Mouse (Mus musculus): ENCODE measurements at regions not wholly inside any gene's neighbourhood (a gene's known extent, or its start where the extent isn't known, plus 50 kb on each side); places are given as distances from the start of the nearest gene placed in this dataset.

- TF ChIP-seq CTCF (IDR thresholded peaks at IDR 0.05), result no peak
- TF ChIP-seq EP300 (IDR thresholded peaks at IDR 0.05), result no peak
These were observed 71.4 kb upstream of the 1700024P04Rik start for GRCm38 (mm10) chr13:99055609-99056321.

Data from lung, postnatal 0 days (tissue).